Mouse (Mus musculus) cerebellum, adult 2 months (tissue): ENCODE measurements around the gene Rab3il1. TPM values are rescaled to one million over a fixed set of nuclear protein-coding genes. Genes with fewer than 3 reads are reported as not detected.
"Not testable (repeated sequence)": the region's sequence is repeated elsewhere in the genome, so short reads cannot be mapped to it uniquely, and the experiment has no call there.

Source experiments
- DNase-seq, 2 experiments: peaks; one replicate each; pipeline ENCODE4 v3.0.0; 2021
- H3K27ac ChIP-seq: fragments of 200-500 bp; 2 replicates; pipeline ENCODE4 v1.5.1; 2012; ENCODE audit warnings: low read length, control low read depth, inconsistent platforms; ENCODE audit not compliant: insufficient read depth
- H3K27me3 ChIP-seq: fragments of 200-500 bp; 2 replicates; pipeline ENCODE4 v1.6.1; 2012; ENCODE audit warnings: inconsistent platforms, mild to moderate bottlenecking, low read length, moderate library complexity; ENCODE audit not compliant: control insufficient read depth, insufficient read depth
- H3K4me1 ChIP-seq: fragments of 200-500 bp; 2 replicates; pipeline ENCODE4 v1.6.1; 2011; ENCODE audit warnings: low read length; ENCODE audit not compliant: control insufficient read depth, insufficient read depth
- H3K4me3 ChIP-seq: fragments of 200-500 bp; replicated peaks from 2 replicates; pipeline ENCODE3; 2011; ENCODE audit warnings: mild to moderate bottlenecking, low read depth, low read length, control low read depth; ENCODE audit not compliant: insufficient read depth
- CTCF ChIP-seq: fragments of 200-500 bp; IDR thresholded peaks from 2 replicates; pipeline ENCODE4 v1.5.1; 2011; ENCODE audit warnings: low read depth, mild to moderate bottlenecking, control low read depth, low read length, moderate library complexity, borderline replicate concordance; ENCODE audit not compliant: insufficient read depth
- POLR2A ChIP-seq: fragments of 200-500 bp; IDR thresholded peaks from 2 replicates; pipeline ENCODE4 v1.6.1; 2011; ENCODE audit warnings: low read length, control low read depth, borderline replicate concordance; ENCODE audit not compliant: insufficient read depth
- WGBS: fragments of 180-500 bp; shearing (Covaris S2); methylation state at CpG from one replicate; pipeline ENCODE4 v1.1.7; 2018; 5-methylcytosine and 5-hydroxymethylcytosine counted together
- polyA plus RNA-seq: library from polyadenylated mRNA; depleted of rRNA; stranded (reverse); fragments of >200 nt; gene quantifications from 2 replicates; pipeline ENCODE4 v1.2.3, GENCODE M21; 2012

The Rab3il1 gene
- polyA plus RNA-seq, 1 experiment = 9.5 TPM

- TF ChIP-seq POLR2A (no peak), CTCF (no peak)
- H3K27ac ChIP-seq = no peak overlapping the region
- no peaks in the 10 kb centered on the region for H3K27me3 ChIP-seq
- WGBS = 90% methylated on average over 5 of the region's 5 CpGs
- no peak overlapping the region for H3K4me3 ChIP-seq
- H3K4me1 ChIP-seq = no peaks in the 10 kb centered on the region
- DNase-seq = no peak
Measured at GRCm38 (mm10) chr19:9957965-9958364, 43.5 kb upstream of the Rab3il1 start.

GRCm38 (mm10) chr19:9960769-9961168, 40.7 kb upstream of the Rab3il1 start:
- WGBS = 44% methylated on average over 5 of the region's 5 CpGs
- Histone ChIP-seq H3K27ac (no peak overlapping the region), H3K27me3 (no peaks in the 10 kb centered on the region), H3K4me3 (no peak overlapping the region), H3K4me1 (no peaks in the 10 kb centered on the region)
- no peak for DNase-seq
- TF ChIP-seq CTCF (no peak), POLR2A (no peak)

GRCm38 (mm10) chr19:9964205-9964916, 37.1 kb upstream of the Rab3il1 start:
- Histone ChIP-seq H3K27ac (no peak overlapping the region), H3K27me3 (no peaks in the 10 kb centered on the region), H3K4me3 (no peak overlapping the region), H3K4me1 (no peaks in the 10 kb centered on the region; the same call in 1 of the 2 replicates)
- WGBS = 28% methylated on average over 7 of the region's 7 CpGs
- TF ChIP-seq POLR2A = no peak
- TF ChIP-seq CTCF = no peak
- DNase-seq = no peak

- Histone ChIP-seq H3K4me3 (no peak overlapping the region), H3K4me1 (no peaks in the 10 kb centered on the region; the same call in 1 of the 2 replicates), H3K27me3 (no peaks in the 10 kb centered on the region; the same call in 1 of the 2 replicates), H3K27ac (no peak overlapping the region)
- DNase-seq = no peak
- TF ChIP-seq CTCF (no peak), POLR2A (no peak)
- WGBS = 44% methylated on average over 2 of the region's 2 CpGs
Measured at GRCm38 (mm10) chr19:9966096-9966867, 35.2 kb upstream of the Rab3il1 start.

DNA sequence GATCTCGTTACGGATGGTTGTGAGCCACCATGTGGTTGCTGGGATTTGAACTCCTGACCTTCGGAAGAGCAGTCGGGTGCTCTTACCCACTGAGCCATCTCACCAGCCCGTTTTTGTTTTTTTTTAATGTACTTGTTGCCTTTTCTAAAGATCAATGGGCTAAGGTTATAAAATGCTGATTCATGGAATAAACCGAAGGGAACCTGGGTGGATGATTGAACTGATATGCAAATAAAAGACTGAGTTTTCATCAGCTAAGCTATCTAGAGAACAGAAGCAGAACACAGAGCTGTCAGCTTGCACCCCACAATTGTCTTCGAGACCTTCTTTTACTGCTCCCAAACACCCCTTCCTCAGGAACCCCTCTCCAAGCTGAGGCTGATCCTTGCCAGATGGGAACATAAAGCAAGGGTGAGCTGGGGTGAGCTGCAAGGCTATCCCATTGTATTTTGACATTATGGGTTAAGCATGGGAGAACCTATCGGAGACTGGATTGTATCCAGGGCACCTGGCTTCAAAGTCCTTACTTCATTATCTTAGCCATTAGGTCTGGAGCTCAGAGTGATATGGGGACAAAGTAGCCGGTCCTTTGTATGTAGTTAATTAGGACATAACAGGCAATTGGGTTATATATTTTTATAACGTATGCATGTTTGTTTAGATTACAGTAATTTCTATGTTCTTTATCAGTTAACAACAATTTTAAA, 33.2 kb upstream of the Rab3il1 start:
- Histone ChIP-seq H3K4me3 (no peak overlapping the region), H3K27me3 (no peaks in the 10 kb centered on the region; the same call in 1 of the 2 replicates), H3K27ac (no peak overlapping the region), H3K4me1 (no peaks in the 10 kb centered on the region; the same call in 1 of the 2 replicates)
- no peak for DNase-seq
- WGBS = 86% methylated on average over 10 of the region's 10 CpGs
- TF ChIP-seq POLR2A (no peak), CTCF (no peak)

GRCm38 (mm10) chr19:9974853-9975252, 26.6 kb upstream of the Rab3il1 start:
- not testable (repeated sequence) for DNase-seq
- WGBS = 49% methylated on average over 2 of the region's 2 CpGs

DNA sequence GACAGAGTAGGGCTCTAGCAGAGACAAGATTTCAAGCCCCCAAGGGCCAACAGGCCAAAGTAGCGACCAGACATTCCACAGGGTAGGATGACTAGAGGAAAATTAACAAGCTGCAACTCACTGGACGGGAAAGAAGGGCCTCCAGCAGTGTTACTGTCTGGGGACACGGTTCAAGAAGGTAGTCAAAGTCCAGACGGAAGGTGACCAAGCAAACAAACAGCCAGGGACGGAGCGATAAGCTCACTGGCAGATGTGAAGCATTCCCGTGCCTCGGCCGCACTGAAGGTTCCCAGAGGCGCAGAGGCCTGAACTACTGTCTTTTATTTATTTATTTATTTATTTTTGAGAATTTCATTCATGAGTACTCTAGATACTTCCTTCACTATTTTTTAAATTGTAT, 24.4 kb upstream of the Rab3il1 start:
- H3K4me1 ChIP-seq = no peaks in the 10 kb centered on the region
- TF ChIP-seq POLR2A (no peak), CTCF (no peak)
- no peaks in the 10 kb centered on the region for H3K27me3 ChIP-seq
- no peak overlapping the region for H3K27ac ChIP-seq
- H3K4me3 ChIP-seq = no peak overlapping the region
- 87% methylated on average over 10 of the region's 10 CpGs for WGBS
- DNase-seq = no peak

More at GRCm38 (mm10) chr19:9974853-9975252, 26.6 kb upstream of the Rab3il1 start:
- H3K27ac ChIP-seq, H3K4me3 ChIP-seq, H3K27me3 ChIP-seq, H3K4me1 ChIP-seq: not testable (repeated sequence)

DNA sequence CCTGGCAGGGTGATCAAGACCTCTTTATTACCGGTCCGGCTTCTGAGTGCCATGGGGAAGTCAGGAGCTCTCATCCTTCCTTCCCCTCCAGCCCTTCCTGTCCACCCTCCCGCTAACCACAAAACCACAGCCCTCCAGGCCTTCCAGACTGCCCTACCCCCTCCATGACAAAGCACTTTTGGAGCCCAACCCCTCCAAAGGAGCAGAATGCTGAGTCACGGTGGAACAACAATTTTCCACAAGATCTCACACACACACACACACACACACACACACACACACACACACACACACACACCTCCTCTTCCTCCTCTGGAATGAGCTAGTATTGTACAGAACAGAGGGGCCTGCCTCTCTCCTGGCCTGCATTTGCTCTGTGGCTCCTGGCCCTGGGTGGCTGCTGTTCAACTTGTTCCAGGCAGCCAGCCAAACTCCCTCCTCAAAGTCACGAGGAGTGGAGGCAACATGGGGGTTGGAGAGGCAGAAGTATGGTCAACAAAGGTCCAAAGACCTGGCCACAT, 23.0 kb upstream of the Rab3il1 start:
- no peaks in the 10 kb centered on the region for H3K4me1 ChIP-seq
- DNase-seq = peak; percentile 46 to 60
- peak overlapping the region; percentile 63; the same call in 1 of the 2 replicates for H3K27ac ChIP-seq
- WGBS = 43% methylated on average over 5 of the region's 5 CpGs
- H3K27me3 ChIP-seq = no peaks in the 10 kb centered on the region
- H3K4me3 ChIP-seq = no peak overlapping the region
- TF ChIP-seq CTCF (no peak), POLR2A (no peak)
